Mouse (Mus musculus) heart, embryonic 12.5 days (tissue): ENCODE data around the gene Cfap74. TPM values are rescaled to one million over a fixed set of nuclear protein-coding genes. Genes with fewer than 3 reads are reported as not detected.

Experiments used
- ATAC-seq: fragments of 200-750 bp; cut with Nextera tagmentation; 2 replicates; pipeline ENCODE4 v1.8.0; 2017; ENCODE audit warnings: moderate TSS enrichment, moderate library complexity; ENCODE audit not compliant: insufficient number of reproducible peaks, low FRiP score
- H3K27ac ChIP-seq: fragments of 300-500 bp; sonication (generic); 2 replicates; pipeline ENCODE4 v1.5.1; 2016; ENCODE audit warnings: mild to moderate bottlenecking, moderate library complexity; ENCODE audit not compliant: poor library complexity, severe bottlenecking
- H3K27me3 ChIP-seq: fragments of 300-500 bp; sonication (generic); replicated peaks from 2 replicates; pipeline ENCODE4 v1.6.1; 2016; ENCODE audit warnings: mild to moderate bottlenecking, moderate library complexity
- H3K36me3 ChIP-seq: fragments of 300-500 bp; sonication (generic); 2 replicates; pipeline ENCODE4 v1.6.1; 2016; ENCODE audit warnings: mild to moderate bottlenecking, moderate library complexity
- H3K4me1 ChIP-seq: fragments of 300-500 bp; sonication (generic); replicated peaks from 2 replicates; pipeline ENCODE4 v1.6.1; 2016; ENCODE audit warnings: mild to moderate bottlenecking
- H3K4me2 ChIP-seq: fragments of 300-500 bp; sonication (generic); 2 replicates; pipeline ENCODE4 v1.6.1; 2016; ENCODE audit warnings: mild to moderate bottlenecking, moderate library complexity
- H3K4me3 ChIP-seq: fragments of 300-500 bp; sonication (generic); 2 replicates; pipeline ENCODE4 v1.5.1; 2016; ENCODE audit warnings: mild to moderate bottlenecking
- H3K9ac ChIP-seq: fragments of 300-500 bp; sonication (generic); 2 replicates; pipeline ENCODE4 v1.6.1; 2016; ENCODE audit warnings: mild to moderate bottlenecking, moderate library complexity
- H3K9me3 ChIP-seq: fragments of 300-500 bp; sonication (generic); replicated peaks from 2 replicates; pipeline ENCODE4 v1.6.1; 2016; ENCODE audit warnings: mild to moderate bottlenecking, moderate library complexity
- WGBS: fragments of 180-500 bp; shearing (Covaris S2); methylation state at CpG from one replicate; pipeline ENCODE4 v1.1.7; 2016; 5-methylcytosine and 5-hydroxymethylcytosine counted together
- polyA plus RNA-seq: library from polyadenylated mRNA; unstranded; fragments of >200 nt; fragmentation: Nextera tagmentation; extraction: Ambion mirVana; gene quantifications from 2 replicates; pipeline ENCODE4 v1.2.1, GENCODE M21; 2016

Gene Cfap74
- polyA plus RNA-seq, 1 experiment from 2014 or later: 0.87 TPM

- ATAC-seq: no peak
- no peak overlapping the region for H3K9ac ChIP-seq
- 54% methylated on average over 5 of the region's 5 CpGs for WGBS
- H3K4me1 ChIP-seq: no peaks in the 10 kb centered on the region
- 0 out of 2 replicates have a peak, but pooled peaks cover 4% of the 10 kb centered on the region for H3K9me3 ChIP-seq
- H3K4me3 ChIP-seq: no peak overlapping the region
- no peak overlapping the region for H3K4me2 ChIP-seq
- no peak overlapping the region for H3K27ac ChIP-seq
- H3K27me3 ChIP-seq: 0 out of 2 replicates have a peak, but pooled peaks cover 5% of the 10 kb centered on the region
- H3K36me3 ChIP-seq: no peaks in the 10 kb centered on the region
These were observed 25.0 kb downstream of the Cfap74 start for GRCm38 (mm10) chr4:155433993-155434392.

- Histone ChIP-seq H3K27me3 (0 out of 2 replicates have a peak, but pooled peaks cover 7% of the 10 kb centered on the region), H3K9me3 (no peaks in the 10 kb centered on the region), H3K36me3 (no peaks in the 10 kb centered on the region), H3K27ac (no peak overlapping the region), H3K9ac (no peak overlapping the region), H3K4me1 (no peaks in the 10 kb centered on the region), H3K4me2 (no peak overlapping the region), H3K4me3 (no peak overlapping the region)
- ATAC-seq: no peak
- 56% methylated on average over 3 of the region's 3 CpGs for WGBS
These were observed 33.8 kb downstream of the Cfap74 start for GRCm38 (mm10) chr4:155442808-155443207.

GRCm38 (mm10) chr4:155451597-155451996, 42.6 kb downstream of the Cfap74 start:
- Histone ChIP-seq H3K36me3 (no peaks in the 10 kb centered on the region), H3K4me3 (no peak overlapping the region), H3K27me3 (no peaks in the 10 kb centered on the region), H3K27ac (no peak overlapping the region), H3K9me3 (no peaks in the 10 kb centered on the region), H3K4me2 (no peak overlapping the region), H3K4me1 (no peaks in the 10 kb centered on the region), H3K9ac (no peak overlapping the region)
- 35% methylated on average over 10 of the region's 10 CpGs for WGBS
- ATAC-seq: no peak

GRCm38 (mm10) chr4:155458575-155458974, 49.6 kb downstream of the Cfap74 start:
- H3K9me3 ChIP-seq: no peaks in the 10 kb centered on the region
- H3K27me3 ChIP-seq: peaks cover 17% of the 10 kb centered on the region
- no peak overlapping the region for H3K4me2 ChIP-seq
- ATAC-seq: no peak
- no peak overlapping the region for H3K27ac ChIP-seq
- 78% methylated on average over 5 of the region's 5 CpGs for WGBS
- H3K36me3 ChIP-seq: no peaks in the 10 kb centered on the region
- no peak overlapping the region for H3K9ac ChIP-seq
- no peak overlapping the region for H3K4me3 ChIP-seq
- no peaks in the 10 kb centered on the region for H3K4me1 ChIP-seq

- ATAC-seq: no peak
- H3K4me2 ChIP-seq: no peak overlapping the region
- H3K9ac ChIP-seq: no peak overlapping the region
- H3K27me3 ChIP-seq: peaks cover 46% of the 10 kb centered on the region
- H3K36me3 ChIP-seq: no peaks in the 10 kb centered on the region
- H3K4me1 ChIP-seq: no peaks in the 10 kb centered on the region
- no peak overlapping the region for H3K4me3 ChIP-seq
- 71% methylated on average over 13 of the region's 13 CpGs for WGBS
- H3K9me3 ChIP-seq: no peaks in the 10 kb centered on the region
- no peak overlapping the region for H3K27ac ChIP-seq
These were observed 54.1 kb downstream of the Cfap74 start for GRCm38 (mm10) chr4:155463050-155463449.

GRCm38 (mm10) chr4:155463611-155464010, 54.6 kb downstream of the Cfap74 start:
- no peak overlapping the region for H3K4me2 ChIP-seq
- peaks cover 52% of the 10 kb centered on the region for H3K27me3 ChIP-seq
- no peaks in the 10 kb centered on the region for H3K4me1 ChIP-seq
- no peak overlapping the region for H3K9ac ChIP-seq
- H3K9me3 ChIP-seq: no peaks in the 10 kb centered on the region
- no peak overlapping the region for H3K4me3 ChIP-seq
- no peak for ATAC-seq
- WGBS: 79% methylated on average over 6 of the region's 6 CpGs
- no peak overlapping the region for H3K27ac ChIP-seq
- H3K36me3 ChIP-seq: no peaks in the 10 kb centered on the region

- 81% methylated on average over 4 of the region's 4 CpGs for WGBS
- Histone ChIP-seq H3K36me3 (no peaks in the 10 kb centered on the region), H3K4me2 (no peak overlapping the region), H3K4me1 (peaks cover 2% of the 10 kb centered on the region), H3K27ac (no peak overlapping the region), H3K4me3 (no peak overlapping the region), H3K9me3 (no peaks in the 10 kb centered on the region), H3K27me3 (peaks cover 56% of the 10 kb centered on the region), H3K9ac (no peak overlapping the region)
- ATAC-seq: no peak
These were observed 55.1 kb downstream of the Cfap74 start for GRCm38 (mm10) chr4:155464061-155464460.

- no peak for ATAC-seq
- Histone ChIP-seq H3K4me1 (peaks cover 10% of the 10 kb centered on the region), H3K9ac (no peak overlapping the region), H3K36me3 (no peaks in the 10 kb centered on the region), H3K9me3 (no peaks in the 10 kb centered on the region), H3K4me2 (no peak overlapping the region), H3K27me3 (peaks cover 66% of the 10 kb centered on the region), H3K27ac (no peak overlapping the region), H3K4me3 (no peak overlapping the region)
- WGBS: 64% methylated on average over 6 of the region's 6 CpGs
These were observed 56.6 kb downstream of the Cfap74 start for GRCm38 (mm10) chr4:155465607-155466006.

- 74% methylated on average over 5 of the region's 5 CpGs for WGBS
- H3K27me3 ChIP-seq: peaks cover 68% of the 10 kb centered on the region
- H3K27ac ChIP-seq: no peak overlapping the region
- no peak for ATAC-seq
- H3K4me3 ChIP-seq: no peak overlapping the region
- no peak overlapping the region for H3K9ac ChIP-seq
- H3K4me2 ChIP-seq: no peak overlapping the region
- no peaks in the 10 kb centered on the region for H3K9me3 ChIP-seq
- peaks cover 10% of the 10 kb centered on the region for H3K4me1 ChIP-seq
- H3K36me3 ChIP-seq: no peaks in the 10 kb centered on the region
These were observed 57.1 kb downstream of the Cfap74 start for GRCm38 (mm10) chr4:155466080-155466479.

GRCm38 (mm10) chr4:155467237-155468010, 58.4 kb downstream of the Cfap74 start:
- Histone ChIP-seq H3K27ac (no peak overlapping the region), H3K4me2 (no peak overlapping the region), H3K9ac (no peak overlapping the region), H3K27me3 (peaks cover 67% of the 10 kb centered on the region), H3K9me3 (no peaks in the 10 kb centered on the region), H3K4me1 (peaks cover 10% of the 10 kb centered on the region), H3K36me3 (no peaks in the 10 kb centered on the region), H3K4me3 (no peak overlapping the region)
- 69% methylated on average over 13 of the region's 13 CpGs for WGBS
- no peak for ATAC-seq

- H3K4me1 ChIP-seq: peaks cover 19% of the 10 kb centered on the region
- H3K4me3 ChIP-seq: peak within 1 kb of the TSS; percentile 39
- WGBS: 11% methylated on average over 21 of the region's 21 CpGs
- no peak for ATAC-seq
- H3K36me3 ChIP-seq: no peaks in the 10 kb centered on the region
- H3K27ac ChIP-seq: no peak within 1 kb of the TSS
- H3K9ac ChIP-seq: peak within 1 kb of the TSS; percentile 56; the same call in 1 of the 2 replicates
- H3K9me3 ChIP-seq: no peaks in the 10 kb centered on the region
- peak within 1 kb of the TSS; percentile 71 for H3K4me2 ChIP-seq
- peaks cover 67% of the 10 kb centered on the region for H3K27me3 ChIP-seq
These were observed 60.0 kb downstream of the Cfap74 start, which contains the start of gene Tmem52 for GRCm38 (mm10) chr4:155468952-155469351. Gene Tmem52 (plus strand): TSS chr4:155469114.
